Mouse (Mus musculus): ENCODE results near the gene Lingo1.

Lingo1 gene

GRCm38 (mm10) chr9:56606082-56606740 lies 190.1 kb downstream of the Lingo1 start:
- DNase-seq (ENCODE audit: low read depth, low spot score) = no peak

- no peak for DNase-seq (ENCODE audit: low read depth, low spot score)
Observed at GRCm38 (mm10) chr9:56605443-56605806, 190.8 kb downstream of the Lingo1 start.

- no peak for DNase-seq (ENCODE audit: low read depth, low spot score)
Observed at GRCm38 (mm10) chr9:56604797-56605442, 191.3 kb downstream of the Lingo1 start.

GRCm38 (mm10) chr9:56600655-56601054 lies 195.6 kb downstream of the Lingo1 start:
- DNase-seq (ENCODE audit: low read depth, low spot score) = no peak

- no peak for DNase-seq (ENCODE audit: low read depth, low spot score)
Observed at GRCm38 (mm10) chr9:56592639-56593038, 203.6 kb downstream of the Lingo1 start.

- DNase-seq (ENCODE audit: low read depth, low spot score) = no peak
Observed at GRCm38 (mm10) chr9:56591248-56591888, 204.9 kb downstream of the Lingo1 start.

GRCm38 (mm10) chr9:56589762-56590161 lies 206.5 kb downstream of the Lingo1 start:
- DNase-seq (ENCODE audit: low read depth, low spot score) = no peak

GRCm38 (mm10) chr9:56584043-56584424 lies 212.2 kb downstream of the Lingo1 start:
- no peak for DNase-seq (ENCODE audit: low read depth, low spot score)

GRCm38 (mm10) chr9:56583139-56584042 lies 212.9 kb downstream of the Lingo1 start:
- DNase-seq (ENCODE audit: low read depth, low spot score) = no peak

GRCm38 (mm10) chr9:56582628-56583027 lies 213.6 kb downstream of the Lingo1 start:
- DNase-seq (ENCODE audit: low read depth, low spot score) = no peak

- no peak for DNase-seq (ENCODE audit: low read depth, low spot score)
Observed at GRCm38 (mm10) chr9:56581700-56582099, 214.6 kb downstream of the Lingo1 start.

GRCm38 (mm10) chr9:56581016-56581415 lies 215.3 kb downstream of the Lingo1 start:
- DNase-seq (ENCODE audit: low read depth, low spot score) = no peak

GRCm38 (mm10) chr9:56580101-56580500 lies 216.2 kb downstream of the Lingo1 start:
- no peak for DNase-seq (ENCODE audit: low read depth, low spot score)

- DNase-seq (ENCODE audit: low read depth, low spot score) = no peak
Observed at GRCm38 (mm10) chr9:56577405-56577804, 218.9 kb downstream of the Lingo1 start.

GRCm38 (mm10) chr9:56572534-56573479 lies 223.5 kb downstream of the Lingo1 start:
- no peak for DNase-seq (ENCODE audit: low read depth, low spot score)
